Mouse (Mus musculus) monocyte, adult 2 months (primary cell): ENCODE results near the gene Rhbdf1.
A peak's percentile ranks its signal among the peaks of the same experiment; 100 is the strongest.
"Not testable (repeated sequence)": the region's sequence is repeated elsewhere in the genome, so short reads cannot be mapped to it uniquely, and the experiment has no call there.

Experiments
- DNase-seq, 2 experiments: peaks; one replicate each; pipeline ENCODE4 v3.0.0; 2022; ENCODE audit warnings: low spot score in 2 of 2, low read depth in 1 of 2

Gene Rhbdf1

GRCm38 (mm10) chr11:32221225-32221950 is 712 bp downstream of the Rhbdf1 start:
- DNase-seq: no peak

GRCm38 (mm10) chr11:32220607-32221224 is 1.4 kb downstream of the Rhbdf1 start:
- DNase-seq: no peak

GRCm38 (mm10) chr11:32219287-32219686 is 2.8 kb downstream of the Rhbdf1 start:
- no peak for DNase-seq

GRCm38 (mm10) chr11:32218501-32219050 is 3.5 kb downstream of the Rhbdf1 start:
- no peak for DNase-seq

GRCm38 (mm10) chr11:32216851-32217250 is 5.2 kb downstream of the Rhbdf1 start:
- DNase-seq: peak in 1 of 2 experiments; percentile 52

GRCm38 (mm10) chr11:32215372-32216162 is 6.5 kb downstream of the Rhbdf1 start:
- no peak for DNase-seq

GRCm38 (mm10) chr11:32210623-32211022 is 11.5 kb downstream of the Rhbdf1 start:
- DNase-seq: no peak

- DNase-seq: peak; percentile 87 to 88
Observed at GRCm38 (mm10) chr11:32205058-32205873, 16.8 kb downstream of the Rhbdf1 start, which contains the start of gene Snrnp25. TSS of gene Snrnp25 (plus strand) at chr11:32205415.

GRCm38 (mm10) chr11:32201922-32202685 is 20.0 kb downstream of the Rhbdf1 start:
- DNase-seq: no peak

GRCm38 (mm10) chr11:32200992-32201391 is 21.1 kb downstream of the Rhbdf1 start:
- DNase-seq: not testable (repeated sequence)

GRCm38 (mm10) chr11:32200075-32200601 is 22.0 kb downstream of the Rhbdf1 start, which contains the start of gene Il9r:
TSS of gene Il9r (minus strand) at chr11:32200279.
- DNase-seq: no peak

GRCm38 (mm10) chr11:32199230-32199629 is 22.9 kb downstream of the Rhbdf1 start:
- no peak for DNase-seq

- no peak for DNase-seq
Observed at GRCm38 (mm10) chr11:32198256-32198955, 23.7 kb downstream of the Rhbdf1 start.

GRCm38 (mm10) chr11:32197766-32198165 is 24.3 kb downstream of the Rhbdf1 start:
- DNase-seq: no peak

GRCm38 (mm10) chr11:32196727-32197126 is 25.4 kb downstream of the Rhbdf1 start:
- no peak for DNase-seq

- no peak for DNase-seq
Observed at GRCm38 (mm10) chr11:32195867-32196540, 26.1 kb downstream of the Rhbdf1 start.

GRCm38 (mm10) chr11:32194626-32195025 is 27.5 kb downstream of the Rhbdf1 start:
- DNase-seq: no peak

- no peak for DNase-seq
Observed at GRCm38 (mm10) chr11:32194086-32194485, 28.0 kb downstream of the Rhbdf1 start.
